Mouse (Mus musculus): Measurements from ENCODE around the gene H1fnt. TPM values are rescaled to one million over a fixed set of nuclear protein-coding genes. Genes with fewer than 3 reads are reported as not detected.

H1fnt gene
- polyA plus RNA-seq (2015; fragmentation: Nextera tagmentation; extraction: Ambion mirVana): not detected in 2 replicates

- no peak for ATAC-seq (ENCODE audit: low FRiP score, low read depth)
- Histone ChIP-seq H3K9ac (no peak within 1 kb of the TSS), H3K27ac (no peak within 1 kb of the TSS), H3K36me3 (no peaks in the 10 kb centered on the region), H3K4me1 (no peaks in the 10 kb centered on the region), H3K4me2 (replicated peaks) (no peak within 1 kb of the TSS), H3K9me3 (no peaks in the 10 kb centered on the region), H3K4me3 (no peak within 1 kb of the TSS), H3K27me3 (no peaks in the 10 kb centered on the region)
- 81% methylated on average over 8 of the region's 8 CpGs for WGBS
These were observed at the start of gene H1fnt for GRCm38 (mm10) chr15:98257193-98257592. Gene H1fnt, minus strand, starts transcription at chr15:98257293.

- 2% methylated on average over 57 of the region's 60 CpGs for WGBS
- Histone ChIP-seq H3K9ac (peak within 1 kb of the TSS; percentile 74), H3K4me2 (replicated peaks) (peak within 1 kb of the TSS; percentile 91), H3K27me3 (peaks cover 36% of the 10 kb centered on the region), H3K36me3 (no peaks in the 10 kb centered on the region), H3K4me1 (0 out of 2 replicates have a peak, but pooled peaks cover 7% of the 10 kb centered on the region), H3K4me3 (peak within 1 kb of the TSS; percentile 57), H3K9me3 (no peaks in the 10 kb centered on the region), H3K27ac (no peak within 1 kb of the TSS)
- peak; percentile 19; the same call in 1 of the 2 replicates for ATAC-seq (ENCODE audit: low FRiP score, low read depth)
These were observed 38.8 kb upstream of the H1fnt start, which contains the start of gene Zfp641 for GRCm38 (mm10) chr15:98295628-98296551. Gene Zfp641, minus strand, starts transcription at chr15:98296161.

GRCm38 (mm10) chr15:98293651-98294050 is 36.6 kb upstream of the H1fnt start:
- Histone ChIP-seq H3K4me1 (0 out of 2 replicates have a peak, but pooled peaks cover 7% of the 10 kb centered on the region), H3K9me3 (no peaks in the 10 kb centered on the region), H3K27ac (no peak overlapping the region), H3K4me3 (no peak overlapping the region), H3K4me2 (replicated peaks) (no peak overlapping the region), H3K36me3 (no peaks in the 10 kb centered on the region), H3K27me3 (peaks cover 36% of the 10 kb centered on the region), H3K9ac (no peak overlapping the region)
- no peak for ATAC-seq (ENCODE audit: low FRiP score, low read depth)
- 84% methylated on average over 8 of the region's 8 CpGs for WGBS

DNA sequence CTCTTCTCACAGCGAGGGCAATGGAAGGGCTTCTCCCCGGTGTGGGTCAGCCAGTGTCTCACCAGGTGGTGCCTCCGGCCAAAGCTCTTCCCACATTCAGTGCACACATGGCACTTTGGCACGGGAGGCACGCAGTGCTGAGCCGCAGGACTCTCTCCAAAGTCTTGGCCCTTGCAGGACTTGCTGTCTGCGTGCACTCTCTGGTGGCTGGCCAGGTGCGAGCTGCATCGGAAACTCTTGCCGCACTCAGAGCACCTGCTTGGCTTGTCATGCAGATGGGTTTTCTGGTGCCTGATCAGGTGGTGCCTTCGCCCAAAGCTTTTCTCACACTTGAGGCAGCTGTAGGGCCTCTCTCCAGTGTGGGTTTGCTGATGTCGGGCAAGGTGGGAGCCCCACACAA is 31.5 kb upstream of the H1fnt start:
- Histone ChIP-seq H3K36me3 (no peaks in the 10 kb centered on the region), H3K4me3 (no peak overlapping the region), H3K4me1 (no peaks in the 10 kb centered on the region), H3K27me3 (no peaks in the 10 kb centered on the region), H3K9ac (no peak overlapping the region), H3K4me2 (replicated peaks) (no peak overlapping the region), H3K27ac (no peak overlapping the region), H3K9me3 (no peaks in the 10 kb centered on the region)
- ATAC-seq (ENCODE audit: low FRiP score, low read depth): no peak
- WGBS: 72% methylated on average over 12 of the region's 12 CpGs

DNA sequence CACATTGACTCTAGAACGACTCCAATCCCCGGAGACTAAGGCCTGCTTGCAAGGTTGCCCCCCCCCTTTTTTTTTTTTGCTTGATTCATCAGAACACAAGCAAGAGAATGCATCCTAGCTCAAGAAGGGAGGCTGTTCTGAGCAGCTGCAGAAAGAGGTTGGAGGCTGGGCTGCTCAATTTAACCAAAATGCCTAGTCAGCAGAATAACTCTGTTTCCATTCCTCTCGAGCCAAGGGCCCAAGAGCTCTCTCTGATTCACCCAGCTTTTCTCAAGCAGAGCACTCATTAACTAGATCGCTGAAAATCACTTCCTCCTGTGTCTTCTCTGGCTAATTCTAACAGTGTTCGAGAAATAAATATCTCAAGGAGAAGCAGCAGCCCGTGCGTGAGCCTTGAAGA is 29.3 kb upstream of the H1fnt start:
- no peak for ATAC-seq (ENCODE audit: low FRiP score, low read depth)
- Histone ChIP-seq H3K4me1 (no peaks in the 10 kb centered on the region), H3K4me3 (no peak overlapping the region), H3K9me3 (no peaks in the 10 kb centered on the region), H3K9ac (no peak overlapping the region), H3K27me3 (no peaks in the 10 kb centered on the region), H3K36me3 (no peaks in the 10 kb centered on the region), H3K4me2 (replicated peaks) (no peak overlapping the region), H3K27ac (no peak overlapping the region)
- 78% methylated on average over 7 of the region's 7 CpGs for WGBS

DNA sequence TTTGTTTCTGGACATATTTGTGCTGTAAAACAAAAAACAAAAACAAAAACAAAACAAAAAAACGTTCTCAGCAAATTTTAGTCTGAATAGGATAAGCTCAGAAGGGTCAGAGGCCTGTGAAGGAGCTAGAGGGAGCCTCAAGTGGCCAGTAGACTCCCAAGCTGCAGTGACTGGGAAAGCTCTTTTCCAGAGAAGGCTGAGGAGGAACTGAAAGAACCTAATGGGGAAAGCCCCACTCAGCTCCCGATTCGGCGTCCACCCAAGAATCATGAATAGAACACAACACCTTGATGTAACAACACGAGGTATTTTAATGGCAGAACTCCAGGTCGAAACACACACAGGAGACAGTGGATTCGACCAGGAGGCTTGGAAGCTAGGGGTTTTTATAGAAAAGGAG is 683 bp upstream of the H1fnt start:
- Histone ChIP-seq H3K36me3 (no peaks in the 10 kb centered on the region), H3K27ac (no peak overlapping the region), H3K4me2 (replicated peaks) (no peak overlapping the region), H3K27me3 (no peaks in the 10 kb centered on the region), H3K9me3 (no peaks in the 10 kb centered on the region), H3K4me1 (no peaks in the 10 kb centered on the region), H3K9ac (no peak overlapping the region), H3K4me3 (no peak overlapping the region)
- ATAC-seq (ENCODE audit: low FRiP score, low read depth): no peak
- WGBS: 85% methylated on average over 7 of the region's 7 CpGs

GRCm38 (mm10) chr15:98256271-98256670 is 822 bp downstream of the H1fnt start:
- no peaks in the 10 kb centered on the region for H3K9me3 ChIP-seq
- H3K36me3 ChIP-seq: no peaks in the 10 kb centered on the region
- no peak overlapping the region for H3K9ac ChIP-seq
- H3K4me1 ChIP-seq: no peaks in the 10 kb centered on the region
- H3K4me3 ChIP-seq: no peak overlapping the region
- no peak for ATAC-seq (ENCODE audit: low FRiP score, low read depth)
- 93% methylated on average over 13 of the region's 13 CpGs for WGBS
- H3K27ac ChIP-seq: no peak overlapping the region
- H3K4me2 ChIP-seq (replicated peaks): no peak overlapping the region
- H3K27me3 ChIP-seq: no peaks in the 10 kb centered on the region

GRCm38 (mm10) chr15:98235442-98235841 is 21.7 kb downstream of the H1fnt start:
- ATAC-seq (ENCODE audit: low FRiP score, low read depth): no peak
- 81% methylated on average over 4 of the region's 4 CpGs for WGBS

GRCm38 (mm10) chr15:98234350-98234749 is 22.7 kb downstream of the H1fnt start, which contains the start of gene Olfr286:
Gene Olfr286, minus strand, starts transcription at chr15:98234450.
- Histone ChIP-seq H3K27ac (no peak within 1 kb of the TSS), H3K4me3 (no peak within 1 kb of the TSS), H3K27me3 (peaks cover 6% of the 10 kb centered on the region; the same call in 1 of the 2 replicates), H3K4me1 (no peaks in the 10 kb centered on the region), H3K4me2 (replicated peaks) (no peak within 1 kb of the TSS), H3K9ac (no peak within 1 kb of the TSS), H3K9me3 (no peaks in the 10 kb centered on the region), H3K36me3 (no peaks in the 10 kb centered on the region)
- WGBS: 86% methylated on average over 4 of the region's 4 CpGs
- no peak for ATAC-seq (ENCODE audit: low FRiP score, low read depth)

More at GRCm38 (mm10) chr15:98235442-98235841, 21.7 kb downstream of the H1fnt start:
- H3K4me1 ChIP-seq: no peaks in the 10 kb centered on the region
- no peak overlapping the region for H3K4me3 ChIP-seq
- no peaks in the 10 kb centered on the region for H3K9me3 ChIP-seq
- no peak overlapping the region for H3K9ac ChIP-seq
- no peak overlapping the region for H3K27ac ChIP-seq
- no peaks in the 10 kb centered on the region for H3K36me3 ChIP-seq
- no peak overlapping the region for H3K4me2 ChIP-seq (replicated peaks)
- peaks cover 6% of the 10 kb centered on the region; the same call in 1 of the 2 replicates for H3K27me3 ChIP-seq

- Histone ChIP-seq H3K36me3 (no peaks in the 10 kb centered on the region), H3K9ac (no peak overlapping the region), H3K4me2 (replicated peaks) (no peak overlapping the region), H3K4me1 (no peaks in the 10 kb centered on the region), H3K9me3 (no peaks in the 10 kb centered on the region), H3K27ac (no peak overlapping the region), H3K27me3 (peaks cover under 1% of the 10 kb centered on the region; the same call in 1 of the 2 replicates), H3K4me3 (no peak overlapping the region)
- no peak for ATAC-seq (ENCODE audit: low FRiP score, low read depth)
- 75% methylated on average over 7 of the region's 7 CpGs for WGBS
These were observed 31.0 kb downstream of the H1fnt start for GRCm38 (mm10) chr15:98226096-98226495.

GRCm38 (mm10) chr15:98225610-98226009 is 31.5 kb downstream of the H1fnt start:
- Histone ChIP-seq H3K36me3 (no peaks in the 10 kb centered on the region), H3K9ac (no peak overlapping the region), H3K4me1 (no peaks in the 10 kb centered on the region), H3K4me3 (no peak overlapping the region), H3K9me3 (no peaks in the 10 kb centered on the region), H3K27me3 (no peaks in the 10 kb centered on the region), H3K4me2 (replicated peaks) (no peak overlapping the region), H3K27ac (no peak overlapping the region)
- ATAC-seq (ENCODE audit: low FRiP score, low read depth): no peak
- 48% methylated on average over 16 of the region's 16 CpGs for WGBS

GRCm38 (mm10) chr15:98222377-98222776 is 34.7 kb downstream of the H1fnt start:
- Histone ChIP-seq H3K9ac (no peak overlapping the region), H3K36me3 (no peaks in the 10 kb centered on the region), H3K4me3 (no peak overlapping the region), H3K27me3 (no peaks in the 10 kb centered on the region), H3K9me3 (no peaks in the 10 kb centered on the region), H3K4me1 (no peaks in the 10 kb centered on the region), H3K4me2 (replicated peaks) (no peak overlapping the region), H3K27ac (no peak overlapping the region)
- ATAC-seq (ENCODE audit: low FRiP score, low read depth): no peak

All from limb, embryonic 13.5 days (tissue).